Mouse (Mus musculus): Measurements from ENCODE around the gene Gm4881. TPM values are rescaled to one million over a fixed set of nuclear protein-coding genes. Genes with fewer than 3 reads are reported as not detected.

Gm4881 gene
- not detected in 2 replicates for polyA plus RNA-seq (2012; ENCODE audit: insufficient read depth, insufficient read length, missing spikeins)

DNA sequence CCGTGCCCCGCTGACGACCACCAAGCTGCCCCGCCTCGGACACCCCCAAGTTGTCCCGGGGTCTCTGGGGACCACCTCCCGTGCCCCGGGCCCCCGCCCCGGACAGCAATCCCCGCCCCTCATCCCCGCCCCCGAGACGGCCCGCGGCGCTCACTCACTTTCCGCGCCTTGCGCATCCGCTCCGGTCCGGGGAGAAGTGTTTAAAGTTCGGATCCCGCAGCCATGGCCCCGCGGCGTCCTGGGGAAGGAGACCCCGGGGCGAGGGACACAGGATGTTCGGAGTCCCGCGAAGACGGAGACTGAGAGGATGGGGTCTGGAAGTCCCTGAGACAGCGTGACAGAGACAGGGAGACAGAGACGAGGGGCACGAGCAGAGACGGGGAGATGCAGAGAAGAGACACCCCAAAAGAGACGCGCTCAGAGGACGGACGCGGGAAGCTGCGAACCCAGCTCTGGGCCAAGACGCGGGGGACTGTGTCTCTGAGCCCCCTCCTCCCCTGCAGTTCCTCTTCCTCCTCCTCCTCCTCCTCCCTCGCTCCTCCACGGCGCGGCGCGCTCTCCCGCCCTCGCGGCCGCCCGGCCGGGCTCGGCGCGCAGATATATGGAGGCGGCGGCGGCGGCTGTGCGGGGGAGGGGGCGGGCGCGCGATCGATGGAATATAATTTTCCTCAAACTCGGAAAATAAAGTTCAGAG, at the start of gene Gm4881:
TSS of gene Gm4881 (minus strand) at position 238 of the 694 bp plus-strand sequence.
- no peak for TF ChIP-seq CTCF (IDR thresholded peaks at IDR 0.05; ENCODE audit: low read depth, low read length)
- Histone ChIP-seq H3K4me3 (ENCODE audit: insufficient read depth, low read length) (no peak within 1 kb of the TSS), H3K27ac (ENCODE audit: insufficient read depth, low read depth, low read length) (no peak within 1 kb of the TSS), H3K4me1 (ENCODE audit: control insufficient read depth, insufficient read depth, low read length) (no peaks in the 10 kb centered on the region)

DNA sequence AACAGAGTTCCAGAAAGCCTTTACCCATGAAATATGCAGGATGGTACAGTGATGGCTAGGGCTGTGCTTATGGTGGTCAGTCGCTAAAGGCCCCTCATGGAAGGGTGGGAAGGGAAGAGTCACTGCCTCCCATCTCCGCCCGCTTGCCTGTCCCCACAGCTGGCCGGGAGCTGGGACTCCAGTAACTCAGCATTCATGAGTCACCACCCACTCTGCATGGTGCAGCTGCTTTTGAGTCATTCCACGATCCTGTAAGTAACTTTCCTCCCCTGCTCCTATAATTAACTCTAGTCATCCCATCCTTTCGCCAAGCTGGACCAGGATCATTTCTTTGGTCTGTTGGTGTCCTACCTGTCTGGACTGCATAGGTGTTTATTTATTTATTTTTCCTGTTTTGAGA, 48.8 kb upstream of the Gm4881 start:
- H3K4me1 ChIP-seq (ENCODE audit: control insufficient read depth, insufficient read depth, low read length), result no peaks in the 10 kb centered on the region
- H3K27ac ChIP-seq (ENCODE audit: insufficient read depth, low read depth, low read length), result no peak overlapping the region
- no peak overlapping the region for H3K4me3 ChIP-seq (ENCODE audit: insufficient read depth, low read length)
- TF ChIP-seq POLR2A (IDR thresholded peaks at IDR 0.05; ENCODE audit: borderline replicate concordance, low read depth, low read length), result no peak
- TF ChIP-seq CTCF (IDR thresholded peaks at IDR 0.05; ENCODE audit: low read depth, low read length), result no peak

DNA sequence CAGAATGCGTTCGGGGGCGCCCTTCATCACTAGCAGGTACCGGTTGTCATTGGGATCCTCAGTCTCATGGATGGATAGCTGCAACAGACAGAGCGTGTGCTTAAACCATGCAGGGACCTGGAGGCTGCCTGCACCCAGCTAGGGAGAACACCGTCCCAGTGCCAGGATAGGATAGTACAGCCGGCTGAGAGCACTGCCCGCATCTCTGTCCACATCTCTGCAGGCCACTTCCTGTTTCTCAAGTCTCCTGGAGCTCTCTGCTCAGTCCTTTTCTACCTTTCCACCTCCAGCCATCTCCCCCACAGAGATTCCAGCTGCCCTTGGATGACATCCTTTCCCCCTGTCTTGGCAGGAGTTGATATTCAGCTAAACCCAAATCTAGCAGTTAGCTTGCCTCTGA, 46.2 kb upstream of the Gm4881 start:
- Histone ChIP-seq H3K27ac (ENCODE audit: insufficient read depth, low read depth, low read length) (no peak overlapping the region), H3K4me1 (ENCODE audit: control insufficient read depth, insufficient read depth, low read length) (no peaks in the 10 kb centered on the region), H3K4me3 (ENCODE audit: insufficient read depth, low read length) (no peak overlapping the region)
- TF ChIP-seq CTCF (IDR thresholded peaks at IDR 0.05; ENCODE audit: low read depth, low read length) (no peak), POLR2A (IDR thresholded peaks at IDR 0.05; ENCODE audit: borderline replicate concordance, low read depth, low read length) (no peak)

DNA sequence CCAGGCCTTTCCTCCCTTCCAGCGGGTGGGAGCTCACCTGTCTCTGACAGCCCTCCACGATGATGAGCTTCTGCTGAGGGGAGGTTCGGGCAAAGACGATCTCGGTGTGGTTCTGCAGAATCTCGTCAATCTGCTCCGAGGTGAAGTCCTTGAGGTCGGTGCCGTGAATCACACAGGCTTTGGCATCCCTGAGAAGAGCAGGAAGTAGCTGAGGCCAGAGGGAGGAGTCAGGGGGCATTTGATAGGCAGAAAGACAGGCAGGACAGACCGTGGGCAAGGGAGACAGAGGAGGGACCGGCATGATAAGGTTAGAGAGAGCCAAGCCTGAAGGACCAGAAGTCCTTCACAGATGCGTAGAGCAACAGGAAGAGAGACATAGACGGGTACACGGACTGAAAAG, 43.6 kb upstream of the Gm4881 start:
- Histone ChIP-seq H3K4me1 (ENCODE audit: control insufficient read depth, insufficient read depth, low read length) (no peaks in the 10 kb centered on the region), H3K4me3 (ENCODE audit: insufficient read depth, low read length) (no peak overlapping the region), H3K27ac (ENCODE audit: insufficient read depth, low read depth, low read length) (no peak overlapping the region)
- no peak for TF ChIP-seq POLR2A (IDR thresholded peaks at IDR 0.05; ENCODE audit: borderline replicate concordance, low read depth, low read length)
- TF ChIP-seq CTCF (IDR thresholded peaks at IDR 0.05; ENCODE audit: low read depth, low read length), result no peak

DNA sequence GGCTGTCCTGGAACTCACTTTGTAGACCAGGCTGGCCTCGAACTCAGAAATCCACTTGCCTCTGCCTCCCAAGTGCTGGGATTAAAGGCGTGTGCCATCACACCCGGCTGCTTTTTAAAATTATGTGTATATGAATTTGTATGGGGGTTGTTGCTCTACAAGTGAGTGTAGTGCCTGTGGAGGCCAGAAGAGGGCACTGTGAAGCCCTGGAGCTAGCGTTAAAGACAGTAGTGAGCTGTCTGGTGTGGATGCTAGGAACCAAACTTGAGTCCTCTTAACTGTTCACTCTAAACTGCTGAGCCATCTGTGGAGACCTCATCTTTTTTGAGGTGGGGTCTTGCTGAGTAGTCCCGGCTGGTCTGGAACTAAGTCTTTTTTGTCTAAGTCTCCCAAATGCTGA, 41.5 kb upstream of the Gm4881 start:
- Histone ChIP-seq H3K27ac (ENCODE audit: insufficient read depth, low read depth, low read length) (no peak overlapping the region), H3K4me3 (ENCODE audit: insufficient read depth, low read length) (no peak overlapping the region), H3K4me1 (ENCODE audit: control insufficient read depth, insufficient read depth, low read length) (no peaks in the 10 kb centered on the region)
- peak; percentile 36 for TF ChIP-seq CTCF (IDR thresholded peaks at IDR 0.05; ENCODE audit: low read depth, low read length)
- no peak for TF ChIP-seq POLR2A (IDR thresholded peaks at IDR 0.05; ENCODE audit: borderline replicate concordance, low read depth, low read length)

DNA sequence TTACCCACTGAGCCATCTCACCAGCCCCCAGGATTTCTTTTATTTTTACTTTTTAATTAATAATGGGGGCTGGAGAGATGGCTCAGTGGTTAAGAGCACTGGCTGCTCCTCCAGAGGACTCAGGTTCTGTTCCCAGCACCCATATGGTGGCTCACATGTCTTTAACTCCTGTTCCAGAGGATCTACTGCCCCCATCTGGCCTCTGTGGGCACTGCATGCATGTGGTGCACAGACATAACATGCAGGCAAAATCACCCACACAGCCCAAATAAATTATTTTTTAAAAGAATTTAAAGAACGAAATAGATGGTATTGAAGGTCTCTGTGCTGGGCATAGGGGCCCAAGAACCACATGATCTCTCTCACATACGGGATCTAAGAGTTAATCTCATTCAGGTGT, 40.0 kb upstream of the Gm4881 start:
- Histone ChIP-seq H3K4me1 (ENCODE audit: control insufficient read depth, insufficient read depth, low read length) (peaks cover 2% of the 10 kb centered on the region), H3K4me3 (ENCODE audit: insufficient read depth, low read length) (no peak overlapping the region), H3K27ac (ENCODE audit: insufficient read depth, low read depth, low read length) (no peak overlapping the region)
- TF ChIP-seq CTCF (IDR thresholded peaks at IDR 0.05; ENCODE audit: low read depth, low read length) (no peak), POLR2A (IDR thresholded peaks at IDR 0.05; ENCODE audit: borderline replicate concordance, low read depth, low read length) (no peak)

DNA sequence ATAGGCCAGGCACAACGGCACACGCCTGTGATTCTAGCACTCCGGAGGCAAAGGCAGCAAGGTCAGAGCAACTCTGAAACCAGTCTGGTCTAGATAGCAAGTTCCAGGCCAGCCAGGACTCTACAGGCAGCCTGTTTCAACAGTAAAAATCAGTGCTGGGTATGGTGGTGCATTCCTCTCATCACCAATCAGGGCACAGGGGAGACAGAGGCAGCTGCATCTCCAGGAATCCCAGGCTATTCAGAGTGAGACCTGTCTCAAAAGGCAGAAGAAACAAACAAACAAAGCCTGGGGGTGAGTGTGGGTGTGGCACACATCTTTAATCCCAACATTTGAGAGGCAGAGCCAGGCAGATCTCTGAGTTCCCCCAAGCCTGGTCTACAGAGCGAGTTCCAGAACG, 39.1 kb upstream of the Gm4881 start:
- Histone ChIP-seq H3K4me3 (ENCODE audit: insufficient read depth, low read length) (no peak overlapping the region), H3K27ac (ENCODE audit: insufficient read depth, low read depth, low read length) (no peak overlapping the region), H3K4me1 (ENCODE audit: control insufficient read depth, insufficient read depth, low read length) (peaks cover 10% of the 10 kb centered on the region)
- TF ChIP-seq POLR2A (IDR thresholded peaks at IDR 0.05; ENCODE audit: borderline replicate concordance, low read depth, low read length), result no peak
- no peak for TF ChIP-seq CTCF (IDR thresholded peaks at IDR 0.05; ENCODE audit: low read depth, low read length)

DNA sequence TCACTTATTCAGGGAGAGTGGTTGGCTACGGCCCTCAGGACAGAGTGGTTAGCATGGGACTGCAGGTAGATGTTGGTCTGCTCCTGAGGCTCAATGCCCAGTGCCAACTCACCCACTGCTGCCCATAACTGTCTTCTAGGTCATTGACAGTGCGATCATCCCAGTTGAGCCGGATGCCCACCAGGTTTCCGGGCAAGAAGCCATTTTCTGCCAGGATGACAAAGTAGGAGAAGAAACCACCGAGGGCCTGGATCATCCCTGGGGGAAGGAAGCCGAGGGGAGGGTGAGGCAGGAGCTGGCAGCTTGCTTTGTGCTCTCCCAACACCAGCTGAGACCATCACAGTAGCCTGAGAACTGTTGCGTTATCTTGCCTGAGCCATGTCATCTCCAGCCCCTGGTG, 36.1 kb upstream of the Gm4881 start:
- Histone ChIP-seq H3K4me3 (ENCODE audit: insufficient read depth, low read length) (no peak overlapping the region), H3K27ac (ENCODE audit: insufficient read depth, low read depth, low read length) (no peak overlapping the region), H3K4me1 (ENCODE audit: control insufficient read depth, insufficient read depth, low read length) (peaks cover 16% of the 10 kb centered on the region)
- TF ChIP-seq POLR2A (IDR thresholded peaks at IDR 0.05; ENCODE audit: borderline replicate concordance, low read depth, low read length) (no peak), CTCF (IDR thresholded peaks at IDR 0.05; ENCODE audit: low read depth, low read length) (no peak)

DNA sequence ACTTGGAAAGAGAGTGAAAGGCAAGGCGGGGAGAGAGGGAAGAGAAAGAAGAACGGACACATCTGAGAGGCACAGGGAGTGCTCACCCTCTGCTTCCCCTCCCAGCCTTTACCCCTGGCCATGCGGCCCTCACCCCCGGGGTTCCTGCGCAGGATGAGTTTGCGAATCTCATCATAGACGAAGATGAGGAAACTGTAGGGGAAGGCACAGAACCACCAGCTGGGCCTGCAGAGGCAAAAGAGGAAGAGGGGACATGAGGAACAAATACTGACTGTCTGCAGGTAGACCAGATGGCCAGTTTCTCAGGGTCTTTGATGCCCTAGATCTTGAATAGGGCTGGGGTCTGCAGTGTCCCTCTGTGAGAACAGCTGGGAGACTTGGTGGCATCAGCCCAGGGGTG, 34.5 kb upstream of the Gm4881 start:
- H3K4me1 ChIP-seq (ENCODE audit: control insufficient read depth, insufficient read depth, low read length), result peaks cover 23% of the 10 kb centered on the region

DNA sequence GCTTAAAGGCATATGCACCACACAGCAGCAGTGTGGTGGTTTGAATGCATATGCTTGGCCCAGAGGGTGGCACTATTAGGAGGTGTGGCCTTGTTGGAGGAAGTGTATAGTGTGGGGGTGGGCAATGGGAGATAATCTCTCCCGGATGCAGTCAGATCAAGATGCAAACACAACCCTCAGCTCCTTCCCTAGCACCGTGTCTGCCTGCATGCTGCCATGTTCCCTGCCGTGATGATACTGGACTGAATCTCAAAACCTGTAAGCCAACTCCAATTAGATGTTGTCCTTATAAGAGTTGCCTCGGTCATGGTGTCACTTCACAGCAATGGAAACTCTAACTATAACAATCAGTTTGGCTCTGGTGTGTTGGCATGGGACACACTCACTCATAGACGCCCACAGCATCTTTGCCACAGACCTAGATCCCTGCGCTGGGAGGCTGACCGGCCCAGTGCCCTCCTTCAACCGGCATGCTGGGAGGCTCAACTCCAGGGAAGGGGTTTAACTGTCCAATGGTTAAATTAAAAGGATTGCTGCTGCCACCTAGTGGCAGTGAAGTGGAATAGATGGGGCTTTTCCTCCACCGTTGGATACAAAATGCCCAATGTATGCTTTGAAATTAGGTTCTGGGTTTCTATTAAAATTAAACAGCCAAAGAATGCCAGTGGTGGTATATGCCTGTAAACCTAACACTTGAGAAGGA, 30.8 kb upstream of the Gm4881 start:
- Histone ChIP-seq H3K4me1 (ENCODE audit: control insufficient read depth, insufficient read depth, low read length) (peaks cover 23% of the 10 kb centered on the region), H3K27ac (ENCODE audit: insufficient read depth, low read depth, low read length) (no peak overlapping the region), H3K4me3 (ENCODE audit: insufficient read depth, low read length) (no peak overlapping the region)
- no peak for TF ChIP-seq POLR2A (IDR thresholded peaks at IDR 0.05; ENCODE audit: borderline replicate concordance, low read depth, low read length)
- peak; percentile 55; the same call in 1 of the 2 replicates for TF ChIP-seq CTCF (IDR thresholded peaks at IDR 0.05; ENCODE audit: low read depth, low read length)

More for the DNA sequence above, 34.5 kb upstream of the Gm4881 start:
- peak overlapping the region; percentile 6 for H3K27ac ChIP-seq (ENCODE audit: insufficient read depth, low read depth, low read length)
- H3K4me3 ChIP-seq (ENCODE audit: insufficient read depth, low read length), result no peak overlapping the region
- no peak for TF ChIP-seq CTCF (IDR thresholded peaks at IDR 0.05; ENCODE audit: low read depth, low read length)
- TF ChIP-seq POLR2A (IDR thresholded peaks at IDR 0.05; ENCODE audit: borderline replicate concordance, low read depth, low read length), result no peak

All from bone marrow macrophage, adult 2 months (primary cell).